Mouse (Mus musculus): Measurements from ENCODE around the gene Snx19. TPM values are rescaled to one million over a fixed set of nuclear protein-coding genes. Genes with fewer than 3 reads are reported as not detected.

Snx19 gene
- 13.2 TPM for polyA plus RNA-seq (2014; fragmentation: Illumina TruSeq; extraction: RNeasy Lipid Tissue Mini Kit (QIAGEN cat#74804); ENCODE audit: low read depth, low replicate concordance)

DNA sequence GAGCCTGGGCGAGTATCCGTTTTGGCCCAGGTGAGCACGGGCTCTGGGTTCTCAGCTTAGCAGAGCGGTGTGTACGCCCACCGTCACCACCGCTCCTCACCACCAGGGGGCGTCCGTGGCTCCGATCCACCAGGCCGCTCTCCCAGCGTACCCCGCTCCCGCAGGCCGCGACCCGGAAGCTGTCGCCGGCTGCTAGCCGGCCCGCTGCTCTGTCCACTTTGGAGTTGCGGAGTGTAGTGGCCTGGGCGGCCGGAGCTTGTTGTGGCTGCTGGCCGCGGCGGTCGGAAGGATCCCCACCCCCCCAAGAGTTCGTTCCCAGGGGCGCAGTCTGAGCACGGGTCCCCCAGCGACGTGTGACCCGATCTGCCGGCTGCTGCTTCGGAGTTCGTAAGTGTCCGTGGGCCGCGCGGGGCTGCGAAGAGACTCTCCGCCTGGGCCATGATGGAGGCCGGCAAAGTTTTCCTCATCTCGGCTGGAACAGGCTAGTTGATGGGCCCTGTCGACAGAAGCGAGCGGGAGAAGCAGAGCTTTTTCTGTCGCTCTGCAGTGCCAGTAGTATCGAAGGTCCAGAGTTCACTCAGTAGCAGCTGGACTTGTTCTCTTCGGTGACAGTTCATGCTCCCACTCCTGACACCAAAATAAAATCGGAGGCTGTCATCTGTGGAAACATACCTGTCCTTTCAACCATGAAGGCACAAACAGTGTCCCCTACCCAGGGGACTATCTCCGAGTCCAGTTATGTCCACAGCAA is at the start of gene Snx19:
Gene Snx19 (plus strand): TSS at position 227 of the 751 bp plus-strand sequence.

